ENCODE assay signal across 14 mouse cellular contexts in the genomic region with DNA sequence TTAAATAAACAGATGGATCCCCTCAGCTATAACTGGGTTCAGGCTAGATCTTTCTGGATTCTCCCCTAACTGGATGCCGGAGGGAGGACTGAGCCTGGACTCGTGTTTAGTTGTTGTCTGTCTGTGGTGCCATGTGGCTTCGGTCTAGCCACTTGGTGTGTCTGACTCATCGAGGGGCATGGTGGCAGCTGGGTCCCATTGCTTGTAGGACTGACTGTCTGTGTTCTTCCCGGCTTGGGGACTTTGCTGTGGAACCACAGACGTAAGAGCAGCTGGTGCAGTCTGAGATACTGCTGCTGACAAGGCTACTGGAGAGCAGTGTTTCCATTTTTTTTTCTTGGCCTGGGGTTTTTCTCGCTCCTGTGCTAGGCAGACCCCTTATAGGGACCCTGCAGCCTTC.
DNase-seq lines count a peak whose midpoint lies in the region; ATAC-seq and TF ChIP-seq lines count a peak whose summit lies in the region.
"Had no signal": no experiment of that assay in that cellular context is flagged by ENCODE, and none has a peak within 500 bp of the region (broad histone marks: within the 10 kb centered on the region; RNA-seq: fewer than 3 reads in every experiment).

No protein-coding gene starts in this region.

- peaks cover 94% of the 10 kb centered on the region for H3K4me1 ChIP-seq in heart, embryonic 12.5 days (replicated peaks)
- H3K4me1 ChIP-seq in neural tube, embryonic 11.5 days (ENCODE audit: control insufficient read depth, insufficient read depth, low read length): peaks cover 78% of the 10 kb centered on the region
- peaks cover 95% of the 10 kb centered on the region for H3K4me1 ChIP-seq in neural tube, embryonic 15.5 days
- peaks cover 93% of the 10 kb centered on the region for H3K4me1 ChIP-seq in hindbrain, embryonic 15.5 days (replicated peaks)
- peaks cover 100% of the 10 kb centered on the region for H3K4me1 ChIP-seq in neural tube, embryonic 13.5 days (replicated peaks)
- H3K4me1 ChIP-seq in cerebellum, adult 2 months (ENCODE audit: control insufficient read depth, insufficient read depth, low read length): peaks cover 46% of the 10 kb centered on the region

- intact Hi-C loops in heart, postnatal 10 days (cut with DNase I): no loop called here

- no peak for TF ChIP-seq POLR2A in cerebellum, adult 2 months (IDR thresholded peaks at IDR 0.05; ENCODE audit: borderline replicate concordance, insufficient read depth, low read length)

- no peak for ATAC-seq in heart, embryonic 12.5 days (ENCODE audit: insufficient number of reproducible peaks, low FRiP score)
- no peak for ATAC-seq in neural tube, embryonic 11.5 days (ENCODE audit: insufficient read depth, low FRiP score, low TSS enrichment)
- ATAC-seq in neural tube, embryonic 15.5 days (ENCODE audit: low FRiP score): no peak
- no peak for ATAC-seq in hindbrain, embryonic 15.5 days (ENCODE audit: low FRiP score, low read depth)
- ATAC-seq in neural tube, embryonic 13.5 days (ENCODE audit: low read depth): no peak
- ATAC-seq in inflammation-experienced regulatory T-cells, adult 6 months: no peak
- ATAC-seq: activated CD4-positive, CD25-positive, alpha-beta regulatory T cell, adult 4 months had no signal

- WGBS in heart, embryonic 12.5 days: 54% methylated on average over 7 of the region's 7 CpGs
- 71% methylated on average over 7 of the region's 7 CpGs for WGBS in neural tube, embryonic 11.5 days
- WGBS in neural tube, embryonic 15.5 days: 37% methylated on average over 7 of the region's 7 CpGs
- 48% methylated on average over 7 of the region's 7 CpGs for WGBS in hindbrain, embryonic 15.5 days
- 35% methylated on average over 7 of the region's 7 CpGs for WGBS in neural tube, embryonic 13.5 days
- WGBS in cerebellum, adult 2 months: 69% methylated on average over 7 of the region's 7 CpGs

- H3K36me3 ChIP-seq in heart, embryonic 12.5 days: no peaks in the 10 kb centered on the region
- H3K36me3 ChIP-seq in neural tube, embryonic 11.5 days (ENCODE audit: control insufficient read depth, insufficient read depth, low read length): no peaks in the 10 kb centered on the region
- H3K36me3 ChIP-seq in neural tube, embryonic 15.5 days: no peaks in the 10 kb centered on the region
- no peaks in the 10 kb centered on the region for H3K36me3 ChIP-seq in hindbrain, embryonic 15.5 days
- no peaks in the 10 kb centered on the region for H3K36me3 ChIP-seq in neural tube, embryonic 13.5 days

- no peak for TF ChIP-seq CTCF in cerebellum, adult 2 months (IDR thresholded peaks at IDR 0.05; ENCODE audit: borderline replicate concordance, insufficient read depth, low read depth, low read length)

- peak overlapping the region; percentile 81 for H3K27ac ChIP-seq in heart, embryonic 12.5 days (ENCODE audit: poor library complexity, severe bottlenecking)
- peak overlapping the region; percentile 35; the same call in 1 of the 2 replicates for H3K27ac ChIP-seq in neural tube, embryonic 11.5 days (ENCODE audit: low read depth, low read length)
- no peak overlapping the region; the same call in 1 of the 2 replicates for H3K27ac ChIP-seq in neural tube, embryonic 15.5 days (replicated peaks)
- H3K27ac ChIP-seq in hindbrain, embryonic 15.5 days (replicated peaks): peak overlapping the region; percentile 55
- H3K27ac ChIP-seq in neural tube, embryonic 13.5 days (replicated peaks): peak overlapping the region; percentile 76
- H3K27ac ChIP-seq in cerebellum, adult 2 months (ENCODE audit: insufficient read depth, low read length): no peak overlapping the region

- no peaks in the 10 kb centered on the region for H3K9me3 ChIP-seq in heart, embryonic 12.5 days (replicated peaks)
- no peaks in the 10 kb centered on the region for H3K9me3 ChIP-seq in neural tube, embryonic 11.5 days (ENCODE audit: control insufficient read depth, low read length)
- no peaks in the 10 kb centered on the region for H3K9me3 ChIP-seq in neural tube, embryonic 15.5 days (replicated peaks)
- no peaks in the 10 kb centered on the region for H3K9me3 ChIP-seq in hindbrain, embryonic 15.5 days
- H3K9me3 ChIP-seq in neural tube, embryonic 13.5 days: no peaks in the 10 kb centered on the region

- no peak overlapping the region for H3K4me3 ChIP-seq in heart, embryonic 12.5 days
- no peak overlapping the region for H3K4me3 ChIP-seq in neural tube, embryonic 11.5 days (ENCODE audit: low read depth, low read length)
- H3K4me3 ChIP-seq in neural tube, embryonic 15.5 days (replicated peaks): no peak overlapping the region
- H3K4me3 ChIP-seq in hindbrain, embryonic 15.5 days: no peak overlapping the region
- no peak overlapping the region for H3K4me3 ChIP-seq in neural tube, embryonic 13.5 days
- no peak overlapping the region for H3K4me3 ChIP-seq in cerebellum, adult 2 months (replicated peaks; ENCODE audit: insufficient read depth, low read depth, low read length)

- H3K9ac ChIP-seq in heart, embryonic 12.5 days: peak overlapping the region; percentile 55
- H3K9ac ChIP-seq in neural tube, embryonic 11.5 days (ENCODE audit: low read length): no peak overlapping the region
- no peak overlapping the region for H3K9ac ChIP-seq in neural tube, embryonic 15.5 days (replicated peaks)
- H3K9ac ChIP-seq in hindbrain, embryonic 15.5 days: no peak overlapping the region
- H3K9ac ChIP-seq in neural tube, embryonic 13.5 days: 0 out of 2 replicates have a peak overlapping the region, but pooled peaks have one; percentile 26

- no peak for DNase-seq in heart, postnatal 10 days
- no peak for DNase-seq in neural tube, embryonic 11.5 days (ENCODE audit: low spot score)
- no peak for DNase-seq in cerebellum, adult 2 months
- DNase-seq: cerebellum, adult 9-10 months; gastrocnemius, postnatal 36 days; kidney, postnatal 14 days; lung, postnatal 10 days; thymus, postnatal 36 days had no signal

- no peaks in the 10 kb centered on the region for H3K27me3 ChIP-seq in heart, embryonic 12.5 days (replicated peaks)
- no peaks in the 10 kb centered on the region for H3K27me3 ChIP-seq in neural tube, embryonic 11.5 days (ENCODE audit: control insufficient read depth, insufficient read depth, low read length)
- no peaks in the 10 kb centered on the region for H3K27me3 ChIP-seq in neural tube, embryonic 15.5 days (replicated peaks)
- no peaks in the 10 kb centered on the region for H3K27me3 ChIP-seq in hindbrain, embryonic 15.5 days
- no peaks in the 10 kb centered on the region for H3K27me3 ChIP-seq in neural tube, embryonic 13.5 days
- H3K27me3 ChIP-seq in cerebellum, adult 2 months (ENCODE audit: control insufficient read depth, insufficient read depth, low read length): no peaks in the 10 kb centered on the region

- H3K4me2 ChIP-seq in heart, embryonic 12.5 days: no peak overlapping the region
- H3K4me2 ChIP-seq in neural tube, embryonic 11.5 days (ENCODE audit: low read depth): no peak overlapping the region
- H3K4me2 ChIP-seq in neural tube, embryonic 15.5 days: no peak overlapping the region
- no peak overlapping the region for H3K4me2 ChIP-seq in hindbrain, embryonic 15.5 days
- no peak overlapping the region for H3K4me2 ChIP-seq in neural tube, embryonic 13.5 days

Comparison
In these comparisons a context has a peak if more than half of its experiments do, and no peak if none do; other contexts are left out.
1. H3K27ac ChIP-seq: peak in heart, embryonic 12.5 days (single experiment), neural tube, embryonic 11.5 days (single experiment), hindbrain, embryonic 15.5 days (single experiment) and neural tube, embryonic 13.5 days (single experiment); none in neural tube, embryonic 15.5 days (single experiment) and cerebellum, adult 2 months (single experiment).
2. H3K9ac ChIP-seq: peak in heart, embryonic 12.5 days (single experiment) and neural tube, embryonic 13.5 days (single experiment); none in neural tube, embryonic 11.5 days (single experiment), neural tube, embryonic 15.5 days (single experiment) and hindbrain, embryonic 15.5 days (single experiment).